Mouse (Mus musculus): ENCODE measurements around the gene Lypd5. TPM values are rescaled to one million over a fixed set of nuclear protein-coding genes. Genes with fewer than 3 reads are reported as not detected.
"Not testable (repeated sequence)": the region's sequence is repeated elsewhere in the genome, so short reads cannot be mapped to it uniquely, and the experiment has no call there.

The Lypd5 gene
- polyA plus RNA-seq, 1 experiment from 2014 or later, result not detected

GRCm38 (mm10) chr7:24394054-24394453 lies 45.1 kb downstream of the Lypd5 start:
- no peak overlapping the region for H3K4me2 ChIP-seq (ENCODE audit: low read length)
- no peak for TF ChIP-seq CTCF (IDR thresholded peaks at IDR 0.05; ENCODE audit: low read depth)
- no peak overlapping the region for H3K9ac ChIP-seq (ENCODE audit: low read depth, low read length)
- no peak overlapping the region for H3K4me3 ChIP-seq (replicated peaks; ENCODE audit: low read depth, low read length)
- H3K27ac ChIP-seq, result no peak overlapping the region; the same call in 1 of the 2 replicates
- no peaks in the 10 kb centered on the region for H3K36me3 ChIP-seq (ENCODE audit: insufficient read depth, low read length)
- no peaks in the 10 kb centered on the region for H3K27me3 ChIP-seq (ENCODE audit: insufficient read depth, low read length)
- peaks cover 5% of the 10 kb centered on the region; the same call in 1 of the 2 replicates for H3K4me1 ChIP-seq (replicated peaks; ENCODE audit: insufficient read depth, low read length)
- 67% methylated on average over 2 of the region's 3 CpGs for WGBS
- no peaks in the 10 kb centered on the region for H3K9me3 ChIP-seq (replicated peaks; ENCODE audit: low read length)
- ATAC-seq (replicated peaks; ENCODE audit: low FRiP score, low read depth) (no peak), DNase-seq (ENCODE audit: low spot score) (no peak)

- H3K4me2 ChIP-seq (ENCODE audit: low read length), result no peak overlapping the region
- DNase-seq (ENCODE audit: low spot score) (peak; percentile 64), ATAC-seq (replicated peaks; ENCODE audit: low FRiP score, low read depth) (0 out of 2 replicates have a peak, but pooled peaks have one; percentile 2)
- peak overlapping the region; percentile 18; the same call in 1 of the 2 replicates for H3K9ac ChIP-seq (ENCODE audit: low read depth, low read length)
- TF ChIP-seq CTCF (IDR thresholded peaks at IDR 0.05; ENCODE audit: low read depth), result no peak
- H3K36me3 ChIP-seq (ENCODE audit: insufficient read depth, low read length), result no peaks in the 10 kb centered on the region
- WGBS, result 27% methylated on average over 15 of the region's 15 CpGs
- H3K4me1 ChIP-seq (replicated peaks; ENCODE audit: insufficient read depth, low read length), result peaks cover 5% of the 10 kb centered on the region; the same call in 1 of the 2 replicates
- H3K27me3 ChIP-seq (ENCODE audit: insufficient read depth, low read length), result no peaks in the 10 kb centered on the region
- no peaks in the 10 kb centered on the region for H3K9me3 ChIP-seq (replicated peaks; ENCODE audit: low read length)
- no peak overlapping the region; the same call in 1 of the 2 replicates for H3K27ac ChIP-seq
- no peak overlapping the region for H3K4me3 ChIP-seq (replicated peaks; ENCODE audit: low read depth, low read length)
Measured at GRCm38 (mm10) chr7:24394475-24395161, 45.6 kb downstream of the Lypd5 start.

DNA sequence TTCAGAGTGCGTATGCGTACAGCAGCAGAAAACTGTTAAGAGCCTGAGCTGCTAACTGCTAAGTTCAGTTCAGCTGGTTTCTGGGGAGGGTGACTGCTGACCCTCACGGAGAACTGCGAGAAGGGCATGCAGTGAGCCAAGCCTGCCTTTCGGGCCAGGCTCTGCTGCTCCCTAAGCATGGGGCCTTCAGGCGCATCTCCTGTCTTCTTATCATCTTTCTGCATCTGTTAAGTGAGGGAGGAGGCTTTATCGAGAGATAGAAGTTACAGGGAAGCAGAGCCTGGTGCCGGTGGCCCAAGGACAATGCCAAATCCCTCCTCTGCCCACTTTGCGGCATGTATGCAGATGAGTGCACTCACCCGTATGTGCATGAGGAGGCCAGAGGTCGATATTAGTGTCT lies 47.8 kb downstream of the Lypd5 start:
- no peak overlapping the region for H3K4me3 ChIP-seq (replicated peaks; ENCODE audit: low read depth, low read length)
- no peak for TF ChIP-seq CTCF (IDR thresholded peaks at IDR 0.05; ENCODE audit: low read depth)
- no peaks in the 10 kb centered on the region for H3K9me3 ChIP-seq (replicated peaks; ENCODE audit: low read length)
- H3K4me2 ChIP-seq (ENCODE audit: low read length), result no peak overlapping the region
- peaks cover 7% of the 10 kb centered on the region; the same call in 1 of the 2 replicates for H3K4me1 ChIP-seq (replicated peaks; ENCODE audit: insufficient read depth, low read length)
- no peaks in the 10 kb centered on the region for H3K36me3 ChIP-seq (ENCODE audit: insufficient read depth, low read length)
- 67% methylated on average over 11 of the region's 11 CpGs for WGBS
- H3K9ac ChIP-seq (ENCODE audit: low read depth, low read length), result no peak overlapping the region
- H3K27ac ChIP-seq, result no peak overlapping the region
- no peak for ATAC-seq (replicated peaks; ENCODE audit: low FRiP score, low read depth)
- no peaks in the 10 kb centered on the region for H3K27me3 ChIP-seq (ENCODE audit: insufficient read depth, low read length)
- DNase-seq (ENCODE audit: low spot score), result no peak

DNA sequence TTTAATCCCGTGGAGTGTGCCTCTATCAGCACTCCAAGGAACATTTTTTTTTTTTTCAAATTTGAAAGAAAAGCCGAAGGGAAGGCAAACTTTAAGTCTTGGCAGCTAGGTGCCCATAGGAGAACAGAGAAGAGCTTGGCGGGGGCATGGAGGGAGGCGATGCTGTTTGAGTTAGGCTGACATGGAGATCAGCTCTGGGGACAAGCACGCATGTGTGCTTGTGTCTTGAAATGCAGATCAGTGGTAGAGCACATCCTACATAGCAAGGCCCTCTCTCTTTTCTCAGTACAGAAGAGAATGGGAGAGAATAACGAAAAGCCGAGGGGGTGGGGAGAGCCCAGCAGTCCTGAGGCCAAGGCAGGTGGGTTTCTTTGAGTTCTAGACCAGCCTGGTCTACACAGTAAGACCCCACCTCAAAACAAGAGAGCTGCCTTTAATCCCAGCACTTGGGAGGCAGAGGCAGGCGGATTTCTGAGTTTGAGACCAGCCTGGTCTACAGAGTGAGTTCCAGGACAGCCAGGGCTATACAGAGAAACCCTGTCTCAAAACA lies 49.4 kb downstream of the Lypd5 start:
- no peak for ATAC-seq (replicated peaks; ENCODE audit: low FRiP score, low read depth)
- Histone ChIP-seq H3K27ac (no peak overlapping the region), H3K4me2 (ENCODE audit: low read length) (no peak overlapping the region), H3K9ac (ENCODE audit: low read depth, low read length) (no peak overlapping the region), H3K36me3 (ENCODE audit: insufficient read depth, low read length) (no peaks in the 10 kb centered on the region), H3K4me3 (replicated peaks; ENCODE audit: low read depth, low read length) (no peak overlapping the region), H3K9me3 (replicated peaks; ENCODE audit: low read length) (no peaks in the 10 kb centered on the region), H3K27me3 (ENCODE audit: insufficient read depth, low read length) (no peaks in the 10 kb centered on the region), H3K4me1 (replicated peaks; ENCODE audit: insufficient read depth, low read length) (peaks cover 7% of the 10 kb centered on the region; the same call in 1 of the 2 replicates)
- DNase-seq (ENCODE audit: low spot score), result no peak
- WGBS, result 94% methylated on average over 8 of the region's 8 CpGs
- no peak for TF ChIP-seq CTCF (IDR thresholded peaks at IDR 0.05; ENCODE audit: low read depth)

- peak; percentile 100 for DNase-seq (ENCODE audit: low spot score)
- WGBS, result 3% methylated on average over 65 of the region's 66 CpGs
- H3K27me3 ChIP-seq (ENCODE audit: insufficient read depth, low read length), result no peaks in the 10 kb centered on the region
- peak within 1 kb of the TSS; percentile 97 for H3K27ac ChIP-seq
- H3K9me3 ChIP-seq (replicated peaks; ENCODE audit: low read length), result no peaks in the 10 kb centered on the region
- H3K4me3 ChIP-seq (replicated peaks; ENCODE audit: low read depth, low read length), result peak within 1 kb of the TSS; percentile 61
- TF ChIP-seq CTCF (IDR thresholded peaks at IDR 0.05; ENCODE audit: low read depth), result no peak
- peak within 1 kb of the TSS; percentile 75 for H3K9ac ChIP-seq (ENCODE audit: low read depth, low read length)
- H3K4me1 ChIP-seq (replicated peaks; ENCODE audit: insufficient read depth, low read length), result peaks cover 6% of the 10 kb centered on the region; the same call in 1 of the 2 replicates
- peak within 1 kb of the TSS; percentile 70 for H3K4me2 ChIP-seq (ENCODE audit: low read length)
- peak; percentile 95 for ATAC-seq (replicated peaks; ENCODE audit: low FRiP score, low read depth)
- no peaks in the 10 kb centered on the region for H3K36me3 ChIP-seq (ENCODE audit: insufficient read depth, low read length)
Measured at GRCm38 (mm10) chr7:24399256-24400081, 50.5 kb downstream of the Lypd5 start, which contains the start of gene Smg9. Gene Smg9 (plus strand): TSS chr7:24399619.

DNA sequence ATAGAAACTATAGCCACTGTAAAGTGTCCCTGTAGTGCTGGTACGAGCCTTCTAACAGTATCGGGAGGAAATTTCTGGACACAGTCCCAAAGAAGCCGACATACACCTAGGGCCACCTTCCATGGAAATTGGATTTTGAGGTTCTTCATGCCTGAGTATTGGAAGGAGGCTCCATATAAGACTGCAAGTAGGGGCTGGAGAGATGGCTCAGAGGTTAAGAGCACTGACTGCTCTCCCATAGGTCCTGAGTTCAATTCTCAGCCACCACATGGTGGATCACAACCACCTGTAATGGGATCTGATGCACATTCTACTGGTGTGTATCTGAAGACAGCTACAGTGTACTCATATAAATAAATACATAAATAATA lies 51.1 kb downstream of the Lypd5 start:
- DNase-seq (ENCODE audit: low spot score) (no peak), ATAC-seq (replicated peaks; ENCODE audit: low FRiP score, low read depth) (no peak)

GRCm38 (mm10) chr7:24400489-24400888 lies 51.5 kb downstream of the Lypd5 start:
- not testable (repeated sequence) for H3K4me3 ChIP-seq (replicated peaks; ENCODE audit: low read depth, low read length); H3K4me1 ChIP-seq (replicated peaks; ENCODE audit: insufficient read depth, low read length); ATAC-seq (replicated peaks; ENCODE audit: low FRiP score, low read depth); H3K27ac ChIP-seq; H3K9ac ChIP-seq (ENCODE audit: low read depth, low read length); H3K36me3 ChIP-seq (ENCODE audit: insufficient read depth, low read length); DNase-seq (ENCODE audit: low spot score); H3K9me3 ChIP-seq (replicated peaks; ENCODE audit: low read length); H3K27me3 ChIP-seq (ENCODE audit: insufficient read depth, low read length)
- 87% methylated on average over 4 of the region's 4 CpGs for WGBS
- H3K4me2 ChIP-seq (ENCODE audit: low read length), result peak overlapping the region; percentile 70

More for the DNA sequence above, 51.1 kb downstream of the Lypd5 start:
- WGBS, result 13% methylated on average over 3 of the region's 3 CpGs
- 0 out of 2 replicates have a peak, but pooled peaks cover 2% of the 10 kb centered on the region for H3K4me1 ChIP-seq (replicated peaks; ENCODE audit: insufficient read depth, low read length)
- peak overlapping the region; percentile 61 for H3K4me3 ChIP-seq (replicated peaks; ENCODE audit: low read depth, low read length)
- no peaks in the 10 kb centered on the region for H3K36me3 ChIP-seq (ENCODE audit: insufficient read depth, low read length)
- peak overlapping the region; percentile 75; the same call in 1 of the 2 replicates for H3K9ac ChIP-seq (ENCODE audit: low read depth, low read length)
- peak overlapping the region; percentile 97 for H3K27ac ChIP-seq
- H3K4me2 ChIP-seq (ENCODE audit: low read length), result peak overlapping the region; percentile 70
- TF ChIP-seq CTCF (IDR thresholded peaks at IDR 0.05; ENCODE audit: low read depth), result no peak
- H3K27me3 ChIP-seq (ENCODE audit: insufficient read depth, low read length), result no peaks in the 10 kb centered on the region
- no peaks in the 10 kb centered on the region for H3K9me3 ChIP-seq (replicated peaks; ENCODE audit: low read length)

Data from kidney, postnatal 0 days (tissue).